Mouse (Mus musculus): ENCODE data around the gene Cab39. TPM values are rescaled to one million over a fixed set of nuclear protein-coding genes. Genes with fewer than 3 reads are reported as not detected.

Cab39 gene
- total and polyA plus RNA-seq, 3 experiments: 90.2 to 239 (median 111) TPM

GRCm38 (mm10) chr1:85778436-85778835 lies 14.8 kb upstream of the Cab39 start, which contains the start of gene A630001G21Rik:
A630001G21Rik (minus strand) TSS chr1:85778643.
- no peak within 1 kb of the TSS for H3K4me3 ChIP-seq (replicated peaks in 1 of 3; ENCODE audit: low read depth in 2 of 3, low read length in 2 of 3, poor library complexity in 1 of 3)

GRCm38 (mm10) chr1:85779012-85779411 lies 14.2 kb upstream of the Cab39 start:
- H3K4me1 ChIP-seq (ENCODE audit: control insufficient read depth in 1 of 2, insufficient read depth in 2 of 2): peaks cover 0 to 22% of the 10 kb centered on the region in 2 experiments; a peak in 2 of 4 replicates
- H3K79me2 ChIP-seq (replicated peaks; ENCODE audit: control insufficient read depth, extremely low read depth, insufficient read depth, poor library complexity, severe bottlenecking): no peaks in the 10 kb centered on the region
- H3K27ac ChIP-seq (ENCODE audit: insufficient read depth, low read depth): no peak overlapping the region
- DNase-seq (ENCODE audit: extremely low read depth): no peak
- H3K9me3 ChIP-seq (replicated peaks; ENCODE audit: low read length): no peaks in the 10 kb centered on the region
- TF ChIP-seq MAX (IDR thresholded peaks at IDR 0.05; ENCODE audit: low read length) (no peak), MAZ (IDR thresholded peaks at IDR 0.05; ENCODE audit: low read depth, low read length) (no peak), EP300 (IDR thresholded peaks at IDR 0.05; ENCODE audit: low read length) (no peak), TCF12 (IDR thresholded peaks at IDR 0.05; ENCODE audit: low read depth, low read length) (no peak), MEF2A (IDR thresholded peaks at IDR 0.05; ENCODE audit: borderline replicate concordance, low read depth, low read length) (no peak), SMC3 (IDR thresholded peaks at IDR 0.05; ENCODE audit: low read depth, low read length) (no peak), NRF1 (IDR thresholded peaks at IDR 0.05; ENCODE audit: low read depth, low read length) (no peak), GABPA (IDR thresholded peaks at IDR 0.05; ENCODE audit: insufficient replicate concordance, low read depth, low read length) (no peak), JUN (IDR thresholded peaks at IDR 0.05; ENCODE audit: insufficient read depth, low read depth, low read length) (no peak)
- H3K36me3 ChIP-seq (replicated peaks in 1 of 2; ENCODE audit: control insufficient read depth in 1 of 2, insufficient read depth in 1 of 2, low read length in 1 of 2): no peaks in the 10 kb centered on the region
- H3K27me3 ChIP-seq (replicated peaks): no peaks in the 10 kb centered on the region
- in situ Hi-C loops (cut with MboI; ENCODE audit: low pct_ligation_motif_present, low pct_unique_long_range_greater_than_20kb, low sequenced_read_pairs) (no loop called here), dilution Hi-C loops (cut with MboI; ENCODE audit: extremely low pct_ligation_motif_present, extremely low pct_unique_long_range_greater_than_20kb, low sequenced_read_pairs) (no loop called here)
- H3K9ac ChIP-seq (ENCODE audit: insufficient read depth, low read depth): no peak overlapping the region
- H3K4me3 ChIP-seq (replicated peaks in 1 of 3; ENCODE audit: low read depth in 2 of 3, low read length in 2 of 3, poor library complexity in 1 of 3): no peak overlapping the region
- H3K4me2 ChIP-seq (ENCODE audit: insufficient read depth, low read depth, poor library complexity, severe bottlenecking): no peak overlapping the region

More at GRCm38 (mm10) chr1:85778436-85778835, 14.8 kb upstream of the Cab39 start, which contains the start of gene A630001G21Rik:
- Histone ChIP-seq H3K9ac (ENCODE audit: insufficient read depth, low read depth) (no peak within 1 kb of the TSS), H3K27ac (ENCODE audit: insufficient read depth, low read depth) (no peak within 1 kb of the TSS), H3K4me2 (ENCODE audit: insufficient read depth, low read depth, poor library complexity, severe bottlenecking) (no peak within 1 kb of the TSS), H3K36me3 (replicated peaks in 1 of 2; ENCODE audit: control insufficient read depth in 1 of 2, insufficient read depth in 1 of 2, low read length in 1 of 2) (no peaks in the 10 kb centered on the region), H3K4me1 (ENCODE audit: control insufficient read depth in 1 of 2, insufficient read depth in 2 of 2) (peaks cover 0 to 22% of the 10 kb centered on the region in 2 experiments; a peak in 2 of 4 replicates), H3K27me3 (replicated peaks) (no peaks in the 10 kb centered on the region), H3K9me3 (replicated peaks; ENCODE audit: low read length) (no peaks in the 10 kb centered on the region), H3K79me2 (replicated peaks; ENCODE audit: control insufficient read depth, extremely low read depth, insufficient read depth, poor library complexity, severe bottlenecking) (no peaks in the 10 kb centered on the region)
- no peak for DNase-seq (ENCODE audit: extremely low read depth)
- in situ Hi-C loops (cut with MboI; ENCODE audit: low pct_ligation_motif_present, low pct_unique_long_range_greater_than_20kb, low sequenced_read_pairs) (no loop called here), dilution Hi-C loops (cut with MboI; ENCODE audit: extremely low pct_ligation_motif_present, extremely low pct_unique_long_range_greater_than_20kb, low sequenced_read_pairs) (no loop called here)
- TF ChIP-seq MAZ (IDR thresholded peaks at IDR 0.05; ENCODE audit: low read depth, low read length) (no peak), ELF1 (IDR thresholded peaks at IDR 0.05; ENCODE audit: low read depth, low read length) (no peak)

GRCm38 (mm10) chr1:85779428-85780180 lies 13.6 kb upstream of the Cab39 start:
- Histone ChIP-seq H3K4me1 (ENCODE audit: control insufficient read depth in 1 of 2, insufficient read depth in 2 of 2) (peaks cover 0 to 22% of the 10 kb centered on the region in 2 experiments; a peak in 2 of 4 replicates), H3K27me3 (replicated peaks) (no peaks in the 10 kb centered on the region), H3K4me2 (ENCODE audit: insufficient read depth, low read depth, poor library complexity, severe bottlenecking) (no peak overlapping the region), H3K9ac (ENCODE audit: insufficient read depth, low read depth) (no peak overlapping the region), H3K36me3 (replicated peaks in 1 of 2; ENCODE audit: control insufficient read depth in 1 of 2, insufficient read depth in 1 of 2, low read length in 1 of 2) (no peaks in the 10 kb centered on the region), H3K79me2 (replicated peaks; ENCODE audit: control insufficient read depth, extremely low read depth, insufficient read depth, poor library complexity, severe bottlenecking) (no peaks in the 10 kb centered on the region), H3K4me3 (replicated peaks in 1 of 3; ENCODE audit: low read depth in 2 of 3, low read length in 2 of 3, poor library complexity in 1 of 3) (no peak overlapping the region), H3K9me3 (replicated peaks; ENCODE audit: low read length) (no peaks in the 10 kb centered on the region), H3K27ac (ENCODE audit: insufficient read depth, low read depth) (no peak overlapping the region)
- TF ChIP-seq ZMIZ1 (IDR thresholded peaks at IDR 0.05; ENCODE audit: low read depth, low read length) (no peak), TCF12 (IDR thresholded peaks at IDR 0.05; ENCODE audit: low read depth, low read length) (no peak), NELFE (IDR thresholded peaks at IDR 0.05; ENCODE audit: low read depth, low read length) (no peak), KAT2A (IDR thresholded peaks at IDR 0.05; ENCODE audit: insufficient replicate concordance, low read length) (no peak), ETS1 (conservative IDR thresholded peaks at IDR 0.05; ENCODE audit: low read depth, low read length) (no peak), USF1 (IDR thresholded peaks at IDR 0.05; ENCODE audit: low read depth, low read length) (no peak), CHD1 (IDR thresholded peaks at IDR 0.05; ENCODE audit: low read depth, low read length) (no peak), MAZ (IDR thresholded peaks at IDR 0.05; ENCODE audit: low read depth, low read length) (no peak)
- DNase-seq (ENCODE audit: extremely low read depth): no peak
- in situ Hi-C loops (cut with MboI; ENCODE audit: low pct_ligation_motif_present, low pct_unique_long_range_greater_than_20kb, low sequenced_read_pairs): no loop called here
- dilution Hi-C loops (cut with MboI; ENCODE audit: extremely low pct_ligation_motif_present, extremely low pct_unique_long_range_greater_than_20kb, low sequenced_read_pairs): no loop called here
